Mouse (Mus musculus) subcutaneous adipose tissue, adult 2 months (tissue): ENCODE results near the gene Olfr1033. TPM values are rescaled to one million over a fixed set of nuclear protein-coding genes. Genes with fewer than 3 reads are reported as not detected.

ENCODE experiments used
- polyA plus RNA-seq: library from polyadenylated mRNA; depleted of rRNA; stranded (reverse); fragments of >200 nt; gene quantifications from 2 replicates; pipeline ENCODE4 v1.2.3, GENCODE M21; 2012; ENCODE audit warnings: low replicate concordance; rRNA removed

The Olfr1033 gene
- 1.3 and 1.7 TPM in 2 replicates for polyA plus RNA-seq

DNA sequence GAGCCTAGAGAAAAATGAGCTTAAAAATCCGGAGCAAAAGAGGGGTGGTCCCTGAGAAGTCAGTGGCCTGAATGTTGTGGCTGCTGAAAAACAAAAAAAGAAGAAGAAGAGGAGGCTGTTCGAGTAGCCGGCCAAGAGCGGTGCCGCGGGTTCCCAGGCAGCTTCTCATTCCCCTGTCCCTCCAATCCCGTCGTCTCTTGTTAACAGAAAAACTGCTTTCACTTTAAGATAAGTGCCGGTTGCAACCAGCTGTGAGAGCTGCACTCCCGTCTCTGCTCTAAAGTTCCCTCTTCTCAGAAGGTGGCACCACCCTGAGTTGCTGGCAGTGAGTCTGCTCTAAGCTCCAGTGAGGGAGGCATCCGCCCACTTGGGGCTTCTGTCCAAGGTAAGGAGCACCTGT is at the start of gene Olfr1033:
Gene Olfr1033 (plus strand): TSS at position 228 of the 400 bp plus-strand sequence.

GRCm38 (mm10) chr2:85973595-85973994 is 46.8 kb upstream of the Olfr1033 start, which contains the start of gene Olfr1029:
Olfr1029 (plus strand) TSS chr2:85973895.

GRCm38 (mm10) chr2:85978976-85979375 is 41.5 kb upstream of the Olfr1033 start, which contains the start of gene Olfr1030:
Olfr1030 (plus strand) TSS chr2:85979276.

DNA sequence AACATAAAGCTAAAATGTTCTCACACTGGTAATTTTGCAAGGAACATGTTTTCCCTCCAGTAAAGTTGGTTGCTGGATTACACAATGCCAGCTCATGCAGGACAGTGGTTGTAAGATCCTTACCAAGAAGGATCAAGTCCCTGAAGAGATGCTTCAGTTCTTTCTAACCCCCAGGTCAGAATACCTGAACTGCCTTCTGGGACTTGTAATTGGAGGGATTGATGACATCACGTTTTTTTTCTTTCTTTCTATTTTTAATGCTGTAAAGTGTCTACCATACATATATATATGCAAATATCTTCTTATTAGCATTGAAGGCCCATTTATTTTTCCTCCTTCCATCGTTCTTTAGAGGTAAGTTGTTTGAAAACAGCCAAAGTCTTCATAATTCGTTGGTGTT is 30.4 kb upstream of the Olfr1033 start, which contains the start of gene Olfr1031:
Gene Olfr1031 (plus strand): TSS at position 301 of the 400 bp plus-strand sequence.

DNA sequence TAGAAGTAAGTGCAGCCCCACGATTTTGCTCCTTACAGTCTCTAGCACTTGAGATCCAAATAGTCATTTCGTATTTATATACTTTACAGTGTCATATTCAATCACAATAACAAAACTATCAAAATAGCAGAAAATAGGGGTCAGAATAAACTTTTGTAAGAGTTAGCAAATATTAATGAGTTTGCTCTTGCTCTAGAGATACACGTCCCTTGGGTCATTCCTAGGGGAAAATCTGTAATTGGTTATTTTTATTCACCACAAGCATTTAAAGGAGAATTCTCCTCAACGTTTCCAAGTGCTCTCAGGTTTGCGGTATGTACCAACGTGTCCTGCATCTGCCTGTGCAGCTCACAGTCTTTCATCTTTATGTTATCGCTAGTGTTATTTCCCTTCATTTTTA is 15.2 kb upstream of the Olfr1033 start, which contains the start of gene Olfr1032:
Gene Olfr1032 (plus strand): TSS at position 301 of the 400 bp plus-strand sequence.

DNA sequence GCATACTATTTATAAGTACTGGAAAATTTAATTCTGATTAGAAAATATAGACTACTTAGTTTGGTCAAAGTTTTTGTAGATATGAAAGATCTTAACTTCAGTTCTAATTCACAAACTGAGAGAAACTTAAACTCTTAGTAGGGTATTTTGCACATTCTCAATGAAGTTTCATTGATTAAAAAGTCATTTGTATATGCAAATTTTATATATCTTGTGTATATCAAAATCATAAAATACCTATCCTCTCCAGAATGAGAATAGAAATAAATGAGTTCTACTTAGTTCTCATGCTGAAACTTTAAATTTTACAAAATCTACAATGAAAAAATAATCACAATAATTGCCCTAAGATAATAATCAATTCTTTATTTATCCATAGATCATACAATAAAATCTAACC is 25.1 kb downstream of the Olfr1033 start, which contains the start of gene Olfr1034:
Gene Olfr1034 (plus strand): TSS at position 301 of the 400 bp plus-strand sequence.

GRCm38 (mm10) chr2:86073692-86074091 is 53.3 kb downstream of the Olfr1033 start, which contains the start of gene Olfr1036:
Olfr1036 (plus strand) TSS chr2:86073992.

GRCm38 (mm10) chr2:86087285-86087684 is 66.9 kb downstream of the Olfr1033 start, which contains the start of gene Olfr1037:
Olfr1037 (minus strand) TSS chr2:86087385.

Other genes starting within 250 kb of the Olfr1033 start
- gene Olfr1014, start 247.9 kb upstream of the Olfr1033 start, polyA plus RNA-seq: not detected in 2 replicates
- gene Olfr1015, start 238.6 kb upstream of the Olfr1033 start, polyA plus RNA-seq: not detected in 2 replicates
- gene Olfr1016, start 218.1 kb upstream of the Olfr1033 start, polyA plus RNA-seq: not detected in 2 replicates
- not detected in 2 replicates for gene Olfr1018, start 202.2 kb upstream of the Olfr1033 start, polyA plus RNA-seq
- not detected in 2 replicates for gene Olfr1019, start 175.2 kb upstream of the Olfr1033 start, polyA plus RNA-seq
- gene Olfr1020, start 173.6 kb upstream of the Olfr1033 start, polyA plus RNA-seq: not detected in 2 replicates
- not detected in 2 replicates for gene Olfr1022, start 152.0 kb upstream of the Olfr1033 start, polyA plus RNA-seq
- gene Olfr1023, start 135.0 kb upstream of the Olfr1033 start, polyA plus RNA-seq: not detected in 2 replicates
- gene Olfr1024, start 115.6 kb upstream of the Olfr1033 start, polyA plus RNA-seq: not detected in 2 replicates
- not detected in 2 replicates for gene Olfr1025-ps1, start 105.4 kb upstream of the Olfr1033 start, polyA plus RNA-seq
- not detected in 2 replicates for gene Olfr1026, start 99.1 kb upstream of the Olfr1033 start, polyA plus RNA-seq
- gene Olfr1028, start 70.2 kb upstream of the Olfr1033 start, polyA plus RNA-seq: not detected in 2 replicates
- not detected in 2 replicates for gene Olfr1029, start 46.7 kb upstream of the Olfr1033 start, polyA plus RNA-seq
- gene Olfr1030, start 41.4 kb upstream of the Olfr1033 start, polyA plus RNA-seq: not detected in 2 replicates
- gene Olfr1031, start 30.3 kb upstream of the Olfr1033 start, polyA plus RNA-seq: not detected in 2 replicates
- not detected in 2 replicates for gene Olfr1032, start 15.1 kb upstream of the Olfr1033 start, polyA plus RNA-seq
- 0.23 and 0.26 TPM in 2 replicates for gene Olfr1034, start 25.2 kb downstream of the Olfr1033 start, polyA plus RNA-seq
- not detected in 2 replicates for gene Olfr1036, start 53.4 kb downstream of the Olfr1033 start, polyA plus RNA-seq
- not detected in 2 replicates for gene Olfr1037, start 66.8 kb downstream of the Olfr1033 start, polyA plus RNA-seq
- gene Olfr1039, start 115.3 kb downstream of the Olfr1033 start, polyA plus RNA-seq: not detected in 2 replicates
- gene Olfr1040, start 126.1 kb downstream of the Olfr1033 start, polyA plus RNA-seq: not detected in 2 replicates
- not detected in 2 replicates for gene Olfr1042, start 141.2 kb downstream of the Olfr1033 start, polyA plus RNA-seq
- not detected in 2 replicates for gene Olfr1043, start 146.9 kb downstream of the Olfr1033 start, polyA plus RNA-seq
- gene Olfr1044, start 157.2 kb downstream of the Olfr1033 start, polyA plus RNA-seq: not detected in 2 replicates
- gene Olfr52, start 165.1 kb downstream of the Olfr1033 start, polyA plus RNA-seq: not detected in 2 replicates
- not detected in 2 replicates for gene Olfr1045, start 182.4 kb downstream of the Olfr1033 start, polyA plus RNA-seq
- gene Olfr1046, start 198.7 kb downstream of the Olfr1033 start, polyA plus RNA-seq: not detected in 2 replicates
- not detected in 2 replicates for gene Olfr1047, start 210.8 kb downstream of the Olfr1033 start, polyA plus RNA-seq
- gene Olfr1048, start 219.7 kb downstream of the Olfr1033 start, polyA plus RNA-seq: not detected in 2 replicates
- gene Olfr1049, start 237.7 kb downstream of the Olfr1033 start, polyA plus RNA-seq: not detected in 2 replicates